Mouse (Mus musculus) MEL (cell line): ENCODE data around the gene Gm3500. TPM values are rescaled to one million over a fixed set of nuclear protein-coding genes. Genes with fewer than 3 reads are reported as not detected.
"Not testable (repeated sequence)": the region's sequence is repeated elsewhere in the genome, so short reads cannot be mapped to it uniquely, and the experiment has no call there.

Experiments used
- DNase-seq: peaks from one replicate; pipeline ENCODE4 v3.0.0; 2011; ENCODE audit warnings: low read depth, low spot score
- H3K27ac ChIP-seq: 2 replicates; pipeline ENCODE4 v1.5.1; 2012; ENCODE audit warnings: low read depth, mild to moderate bottlenecking, control low read depth, low read length, moderate library complexity; ENCODE audit not compliant: control insufficient read depth
- H3K27me3 ChIP-seq, 2 experiments: fragments of 150-350 bp in 1 of 2; sonication (generic) in 1 of 2; 2 replicates each; pipeline ENCODE4 v1.6.1; 2012; ENCODE audit warnings: low read length in 2 of 2, mild to moderate bottlenecking in 2 of 2, improper control_type of control experiment in 1 of 2, moderate library complexity in 1 of 2; ENCODE audit not compliant: insufficient read depth in 2 of 2, control insufficient read depth in 1 of 2
- H3K36me3 ChIP-seq, 2 experiments: 2 replicates each; pipeline ENCODE4 v1.6.1; 2012 to 2014; ENCODE audit warnings: low read length in 2 of 2, improper control_type of control experiment in 1 of 2, inconsistent platforms in 1 of 2, mild to moderate bottlenecking in 1 of 2; ENCODE audit not compliant: insufficient read depth in 2 of 2, control insufficient read depth in 1 of 2
- H3K4me1 ChIP-seq, 2 experiments: fragments of 150-350 bp in 1 of 2; sonication (generic) in 1 of 2; 2 replicates each; pipeline ENCODE4 v1.6.1; 2012; ENCODE audit warnings: low read length in 2 of 2, improper control_type of control experiment in 1 of 2, mild to moderate bottlenecking in 1 of 2; ENCODE audit not compliant: insufficient read depth in 2 of 2, control insufficient read depth in 1 of 2
- H3K4me3 ChIP-seq, 2 experiments: fragments of 150-350 bp in 1 of 2; sonication (generic) in 1 of 2; 2 replicates each; pipeline ENCODE4 v1.5.1; 2012; ENCODE audit warnings: low read depth in 2 of 2, low read length in 2 of 2, mild to moderate bottlenecking in 2 of 2, moderate library complexity in 2 of 2, control low read depth in 1 of 2, improper control_type of control experiment in 1 of 2; ENCODE audit not compliant: control insufficient read depth in 1 of 2, insufficient read depth in 1 of 2
- H3K79me2 ChIP-seq: 2 replicates; pipeline ENCODE4 v1.6.1; 2012; ENCODE audit warnings: mild to moderate bottlenecking, low read length, moderate library complexity; ENCODE audit not compliant: control insufficient read depth, poor library complexity, insufficient read depth
- H3K9ac ChIP-seq: 2 replicates; pipeline ENCODE4 v1.6.1; 2012; ENCODE audit warnings: low read depth, mild to moderate bottlenecking, control low read depth, low read length, moderate library complexity; ENCODE audit not compliant: control insufficient read depth, poor library complexity, severe bottlenecking
- H3K9me3 ChIP-seq: fragments of 150-350 bp; sonication (generic); replicated peaks from 2 replicates; pipeline ENCODE4 v1.6.1; 2012; ENCODE audit warnings: mild to moderate bottlenecking, low read length, improper control_type of control experiment, moderate library complexity; ENCODE audit not compliant: insufficient read depth
- polyA plus RNA-seq, 2 experiments: library from polyadenylated mRNA; stranded (reverse) in 1 of 2; unstranded in 1 of 2; fragments of >175 nt in 1 of 2; fragments of >200 nt in 1 of 2; gene quantifications; 2 replicates each; pipeline versions ENCODE4 v1.2.1 to v1.2.4; 2012; ENCODE audit warnings: low replicate concordance in 2 of 2, low read depth in 1 of 2; ENCODE audit not compliant: insufficient read length in 2 of 2, insufficient read depth in 1 of 2, missing spikeins in 1 of 2
- total RNA-seq: library from RNA; depleted of rRNA; stranded (reverse); fragments of 300-350 nt; gene quantifications from 2 replicates; pipeline ENCODE4 v1.2.3, GENCODE M21; 2012; rRNA removed

Gene Gm3500
- total RNA-seq = not detected in 2 replicates
- polyA plus RNA-seq = not detected

DNA sequence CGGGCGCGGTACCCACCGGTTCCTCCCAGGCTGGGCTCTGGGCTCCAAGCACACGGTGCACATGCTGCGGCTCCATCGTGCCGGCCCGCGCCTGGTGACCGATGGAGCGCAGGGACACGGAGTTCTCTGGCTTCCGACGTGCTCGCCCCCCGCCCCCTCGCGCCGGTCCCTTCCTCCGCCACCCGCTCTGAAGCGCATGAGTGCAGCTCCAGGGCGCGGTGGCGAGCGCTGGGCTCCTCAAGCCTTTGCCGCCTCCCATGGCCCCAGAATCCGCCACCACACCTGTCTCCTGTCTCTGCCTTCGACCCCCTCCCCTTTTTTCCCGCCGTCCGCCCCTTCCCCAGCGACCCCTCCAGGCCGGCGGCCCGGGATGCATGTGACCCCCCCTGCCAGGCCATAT lies at the start of gene Gm3500:
TSS of gene Gm3500 (minus strand) at position 101 of the 400 bp plus-strand sequence.
- not testable (repeated sequence) for DNase-seq, H3K27me3 ChIP-seq, H3K9ac ChIP-seq, H3K36me3 ChIP-seq, H3K9me3 ChIP-seq, H3K4me3 ChIP-seq, H3K27ac ChIP-seq, H3K4me1 ChIP-seq, H3K79me2 ChIP-seq

DNA sequence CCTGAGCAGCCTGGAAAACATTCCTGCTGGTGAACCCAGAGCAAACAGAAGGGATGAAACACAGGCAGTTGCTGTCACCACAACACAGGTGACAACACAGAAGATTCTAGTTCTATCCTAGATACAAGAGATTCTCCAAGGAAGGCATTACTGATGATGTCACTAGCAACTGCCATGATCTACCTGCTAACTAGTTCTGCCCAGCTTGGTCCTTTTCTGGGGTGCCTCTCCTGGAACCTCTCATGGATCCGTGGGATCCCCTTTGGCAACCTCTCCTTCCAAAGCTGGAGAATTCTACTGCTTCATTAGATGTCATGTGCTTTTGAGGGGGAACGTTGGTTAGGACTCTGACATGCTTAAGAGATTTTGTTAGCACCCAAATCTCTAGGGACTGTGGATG lies 54.0 kb downstream of the Gm3500 start, which contains the start of gene Gm3542:
TSS of gene Gm3542 (minus strand) at position 101 of the 400 bp plus-strand sequence.
- H3K9me3 ChIP-seq, H3K4me1 ChIP-seq, H3K36me3 ChIP-seq, H3K9ac ChIP-seq, H3K27me3 ChIP-seq, DNase-seq, H3K27ac ChIP-seq, H3K79me2 ChIP-seq, H3K4me3 ChIP-seq: not testable (repeated sequence)

Other genes starting within 250 kb of the Gm3500 start
- not detected in 2 replicates for gene Gm3317, start 224.5 kb downstream of the Gm3500 start, total RNA-seq
- gene Gm3317, start 224.5 kb downstream of the Gm3500 start, polyA plus RNA-seq = not detected
- gene Gm8271, start 203.3 kb downstream of the Gm3500 start, total RNA-seq = not detected in 2 replicates
- not detected for gene Gm8271, start 203.3 kb downstream of the Gm3500 start, polyA plus RNA-seq
- gene Gm3526, start 128.5 kb downstream of the Gm3500 start, total RNA-seq = not detected in 2 replicates
- not detected for gene Gm3526, start 128.5 kb downstream of the Gm3500 start, polyA plus RNA-seq
- gene Gm3542, start 54.1 kb downstream of the Gm3500 start, total RNA-seq = not detected in 2 replicates
- not detected for gene Gm3542, start 54.1 kb downstream of the Gm3500 start, polyA plus RNA-seq
- gene Gm3194, start 66.4 kb upstream of the Gm3500 start, total RNA-seq = not detected in 2 replicates
- gene Gm3194, start 66.4 kb upstream of the Gm3500 start, polyA plus RNA-seq = not detected
- gene Gm8246, start 88.8 kb upstream of the Gm3500 start, total RNA-seq = not detected in 2 replicates
- gene Gm8246, start 88.8 kb upstream of the Gm3500 start, polyA plus RNA-seq = not detected
- not detected in 2 replicates for gene Gm3187, start 95.2 kb upstream of the Gm3500 start, total RNA-seq
- gene Gm3187, start 95.2 kb upstream of the Gm3500 start, polyA plus RNA-seq = not detected
- not detected in 2 replicates for gene Gm3488, start 112.6 kb upstream of the Gm3500 start, total RNA-seq
- gene Gm3488, start 112.6 kb upstream of the Gm3500 start, polyA plus RNA-seq = not detected
- gene Gm3532, start 149.4 kb upstream of the Gm3500 start, total RNA-seq = not detected in 2 replicates
- not detected for gene Gm3532, start 149.4 kb upstream of the Gm3500 start, polyA plus RNA-seq
- not detected in 2 replicates for gene Gm8265, start 244.0 kb upstream of the Gm3500 start, total RNA-seq
- gene Gm8265, start 244.0 kb upstream of the Gm3500 start, polyA plus RNA-seq = not detected